Mouse (Mus musculus) retina, postnatal 1 day (tissue): Measurements from ENCODE around the gene Pold4.
"Not testable (repeated sequence)": the region's sequence is repeated elsewhere in the genome, so short reads cannot be mapped to it uniquely, and the experiment has no call there.

Source experiments
- DNase-seq: peaks from one replicate; pipeline ENCODE4 v3.0.0-alpha.2; 2012

Gene Pold4

DNA sequence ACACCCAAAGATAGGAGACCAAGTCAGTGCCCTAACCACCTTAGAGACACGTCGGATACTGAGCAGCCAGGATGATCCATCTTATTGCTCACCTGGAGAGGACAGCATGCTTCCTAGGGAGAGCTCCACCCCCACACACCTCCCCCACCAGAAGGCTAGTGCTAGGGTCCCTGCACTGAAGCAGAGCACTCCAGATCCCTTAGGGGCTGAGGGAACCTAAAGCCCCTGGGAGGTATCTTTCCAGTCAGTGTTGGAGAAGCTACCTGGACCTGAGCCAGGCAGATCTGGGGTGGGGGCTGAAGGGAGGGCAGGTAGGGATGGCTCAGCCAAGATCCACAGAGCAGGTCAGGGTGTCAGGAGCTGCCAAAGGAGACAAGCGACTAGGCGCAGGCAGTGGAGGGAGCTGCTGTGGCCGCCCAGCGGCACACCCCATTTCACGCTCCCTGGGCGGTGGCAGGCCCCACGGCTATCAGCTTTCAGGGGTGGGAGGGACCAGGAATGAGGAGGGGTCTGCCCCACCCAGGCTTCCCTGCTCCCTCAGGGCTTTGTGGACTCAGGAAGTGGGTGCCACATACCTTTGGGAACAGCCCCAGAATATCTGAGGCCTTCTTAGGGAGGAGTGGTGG is 2.1 kb upstream of the Pold4 start:
- no peak for DNase-seq

DNA sequence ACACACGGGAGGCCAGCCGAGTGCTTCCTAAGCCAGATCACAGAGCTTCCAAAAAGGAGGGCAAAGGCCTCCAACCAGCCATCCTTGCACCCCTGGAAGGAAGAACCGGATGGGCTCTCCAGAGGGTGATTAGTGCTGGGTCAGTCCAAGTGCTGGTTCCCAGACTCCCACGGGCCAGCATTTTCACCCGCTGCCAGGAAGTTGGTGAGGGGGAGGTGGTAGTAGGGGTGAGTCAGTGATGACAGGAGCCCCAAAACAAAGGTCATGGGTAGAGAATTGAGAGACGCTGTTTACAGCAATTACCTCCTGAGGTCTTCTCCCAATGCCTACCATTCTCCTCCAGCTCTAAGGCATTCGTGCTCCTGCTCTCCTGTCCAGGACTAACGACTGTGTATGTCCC is 1.3 kb upstream of the Pold4 start:
- DNase-seq: no peak

DNA sequence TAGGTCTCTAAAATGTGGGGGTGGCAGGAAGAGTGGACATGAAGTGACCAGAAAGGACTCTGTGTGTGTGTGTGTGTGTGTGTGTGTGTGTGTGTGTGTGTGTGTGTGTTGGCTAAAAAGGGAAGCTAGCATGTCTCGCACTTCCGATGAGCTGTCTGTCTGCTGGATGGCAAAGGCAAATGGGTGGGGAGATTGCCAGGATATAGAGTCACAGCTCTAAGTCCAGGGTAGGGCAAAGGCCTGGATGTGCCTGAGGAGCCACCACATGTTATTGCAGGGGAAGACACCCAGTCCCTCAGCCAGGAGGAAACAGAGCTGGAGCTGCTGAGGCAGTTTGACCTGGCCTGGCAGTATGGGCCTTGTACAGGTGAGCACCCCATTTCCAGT is 480 bp downstream of the Pold4 start:
- no peak for DNase-seq

DNA sequence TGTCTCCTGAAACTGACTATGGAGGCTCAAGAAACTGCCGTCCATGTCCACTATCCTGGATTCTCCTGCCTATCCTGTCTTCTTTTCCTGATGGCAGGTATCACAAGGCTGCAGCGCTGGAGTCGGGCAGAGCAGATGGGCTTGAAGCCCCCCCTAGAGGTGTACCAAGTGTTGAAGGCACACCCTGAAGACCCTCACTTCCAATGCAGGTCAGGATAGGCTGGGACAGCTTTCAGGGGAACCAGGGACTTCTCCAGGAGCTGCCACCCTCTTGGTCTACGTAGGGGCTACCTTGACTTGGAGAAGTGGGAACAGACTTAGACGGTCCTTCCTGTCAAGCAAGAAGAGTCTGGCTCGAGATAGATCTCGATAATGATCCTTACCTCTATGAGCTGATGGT is 952 bp downstream of the Pold4 start:
- DNase-seq: no peak

DNA sequence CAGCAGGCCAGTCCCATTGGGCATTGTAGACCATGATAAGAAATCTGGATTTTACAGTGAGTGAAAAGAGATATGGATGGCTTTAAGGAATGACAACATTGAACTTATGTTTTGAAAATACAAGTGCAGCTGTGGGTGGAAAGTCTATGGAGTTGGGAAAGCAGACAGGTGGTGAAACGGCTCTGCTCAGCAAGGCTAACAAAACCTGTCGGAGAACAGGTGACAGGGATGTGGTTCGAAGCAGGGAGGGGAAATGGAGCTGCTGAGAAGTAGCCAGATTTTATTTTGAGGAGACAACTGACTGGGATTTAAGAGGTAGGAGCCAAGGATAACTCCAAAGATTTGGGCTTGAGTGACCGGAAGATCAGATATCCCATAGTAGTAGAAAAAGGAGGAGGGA is 2.8 kb downstream of the Pold4 start:
- DNase-seq: no peak

DNA sequence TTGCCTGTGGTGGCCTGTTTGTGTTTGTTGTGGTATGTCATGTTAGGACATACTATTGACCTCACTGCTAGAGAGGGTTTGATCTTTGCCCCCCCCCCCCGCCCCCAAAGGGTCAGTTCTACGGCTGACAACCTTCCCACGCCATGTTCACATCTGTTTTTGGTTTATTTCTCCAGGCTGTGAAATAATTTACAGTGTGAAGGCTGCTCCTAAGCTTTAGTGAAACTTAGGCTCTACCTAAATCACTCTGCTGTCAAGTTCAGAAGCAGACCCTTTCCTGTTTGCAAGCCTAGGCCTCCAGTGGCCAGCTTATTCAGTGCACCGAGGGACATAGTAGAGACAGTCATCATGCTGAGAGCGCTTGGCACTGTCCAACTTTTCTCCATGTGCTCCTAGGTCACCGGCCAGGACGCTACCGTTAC is 8.6 kb downstream of the Pold4 start:
- DNase-seq: no peak

DNA sequence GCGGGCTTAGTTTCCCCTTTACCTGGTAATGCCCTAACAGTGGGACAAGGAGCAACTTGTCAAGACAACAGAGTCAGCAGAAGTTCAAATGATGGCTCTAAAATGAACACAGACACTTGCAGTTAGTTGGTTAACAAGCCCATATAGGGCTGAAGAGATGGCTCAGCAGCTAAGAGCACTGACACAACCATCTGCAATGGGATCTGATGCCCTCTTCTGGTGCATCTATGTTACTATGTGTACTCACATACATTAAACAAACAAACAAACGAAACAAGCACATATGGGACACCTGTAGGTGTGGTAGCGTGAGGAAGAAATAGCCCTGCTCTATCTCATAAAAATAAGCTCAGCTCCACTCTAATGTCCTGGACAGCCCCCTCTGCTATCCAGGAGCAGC is 10.7 kb downstream of the Pold4 start:
- no peak for DNase-seq

DNA sequence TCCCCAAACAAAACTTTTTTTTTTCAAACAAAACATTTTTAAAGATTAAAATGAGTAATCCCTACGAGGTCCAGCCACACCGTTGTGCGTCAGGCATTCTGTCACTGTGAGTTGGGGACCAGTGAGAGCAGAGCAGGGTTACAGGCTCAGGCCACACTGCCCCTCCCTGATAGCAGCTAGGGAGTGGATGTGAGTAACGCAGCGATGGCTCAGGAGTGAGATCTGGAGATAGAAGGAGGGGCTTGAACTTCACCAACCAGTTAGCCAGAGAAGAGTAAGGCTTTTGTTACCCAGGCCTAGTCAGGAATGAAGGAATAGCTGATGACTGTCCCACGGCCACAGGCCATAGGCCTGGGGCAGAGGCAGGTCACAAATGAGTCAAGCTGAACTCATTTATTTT is 13.1 kb downstream of the Pold4 start:
- no peak for DNase-seq

DNA sequence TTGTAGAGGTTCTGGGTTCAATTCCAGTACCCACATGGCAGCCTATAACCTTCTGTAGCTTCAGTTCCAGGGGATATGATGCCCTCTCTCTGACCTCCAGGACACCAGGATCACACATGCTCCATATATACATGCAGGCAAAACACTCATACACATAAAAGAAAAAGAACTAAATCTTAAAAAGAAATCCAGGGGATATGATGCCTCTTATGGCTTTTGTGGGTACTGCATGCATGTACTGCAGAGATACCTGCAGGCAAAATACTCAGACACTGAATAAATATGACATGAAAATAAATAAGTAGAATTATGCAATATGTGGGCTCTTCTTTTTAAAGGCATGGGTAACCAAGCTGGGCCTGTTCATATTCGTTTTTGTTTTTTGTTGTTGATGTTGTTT is 15.3 kb downstream of the Pold4 start:
- DNase-seq: peak; percentile 40

DNA sequence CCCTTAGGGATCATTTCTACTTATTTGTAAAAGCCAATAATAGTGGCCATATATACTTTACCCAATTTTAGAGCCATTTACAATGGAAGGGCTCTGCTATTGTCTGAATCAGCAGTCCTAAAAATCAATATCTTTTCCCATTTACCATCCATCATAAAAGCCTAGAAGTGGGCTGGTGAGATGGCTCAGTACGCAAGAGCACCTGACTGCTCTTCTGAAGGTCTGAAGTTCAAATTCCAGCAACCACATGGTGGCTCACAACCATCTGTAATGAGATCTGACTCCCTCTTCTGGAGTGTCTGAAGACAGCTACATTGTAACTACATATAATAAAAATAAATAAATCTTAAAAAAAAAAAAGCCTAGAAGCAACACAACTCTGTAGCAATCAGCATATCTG is 17.0 kb downstream of the Pold4 start:
- DNase-seq: not testable (repeated sequence)

DNA sequence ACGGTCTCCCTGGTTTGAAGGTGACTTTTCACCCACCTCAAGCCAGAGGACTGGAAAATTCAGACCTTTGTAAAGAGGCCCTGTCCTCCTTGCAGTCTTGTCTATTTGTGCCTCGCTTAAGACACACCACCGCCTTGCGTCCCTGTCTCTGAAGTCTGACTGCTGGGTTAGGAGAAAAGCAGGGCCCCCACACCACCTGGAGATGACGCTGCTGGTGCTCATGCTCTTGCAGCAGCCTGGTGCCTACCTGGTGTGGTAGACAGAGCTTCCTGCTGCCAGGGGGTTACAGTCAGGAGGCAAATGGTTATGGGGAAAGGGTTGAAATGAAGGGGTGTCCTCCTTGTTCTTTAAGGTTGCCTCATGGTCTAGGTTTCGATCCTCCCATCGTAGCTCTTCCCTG is 22.5 kb downstream of the Pold4 start:
- no peak for DNase-seq

DNA sequence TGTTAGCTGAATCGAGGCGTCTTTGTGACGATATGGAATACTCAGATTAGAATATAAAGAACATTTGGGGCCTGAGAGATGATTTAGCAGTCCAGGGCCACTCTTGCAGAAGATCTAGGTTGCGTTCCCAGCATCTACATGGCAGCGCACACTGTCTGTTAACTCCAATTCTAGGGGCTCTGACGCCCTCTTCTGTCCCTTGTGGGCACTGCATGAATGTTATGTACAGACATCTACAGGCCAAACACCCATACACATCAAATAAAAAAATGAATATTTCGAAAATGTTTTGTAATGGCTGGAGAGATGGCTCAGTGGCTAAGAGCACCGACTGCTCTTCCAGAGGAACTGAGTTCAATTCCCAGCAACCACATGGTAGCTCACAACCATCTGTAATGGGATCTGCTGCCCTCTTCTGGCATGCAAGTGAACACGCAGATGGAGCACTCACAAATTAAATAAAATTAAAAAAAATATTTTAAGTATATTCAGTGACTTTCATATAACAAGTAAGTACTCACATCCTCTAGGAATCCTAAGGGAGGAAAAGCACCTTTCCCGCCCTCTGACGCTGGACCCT is 24.0 kb downstream of the Pold4 start:
- peak; percentile 21 for DNase-seq

DNA sequence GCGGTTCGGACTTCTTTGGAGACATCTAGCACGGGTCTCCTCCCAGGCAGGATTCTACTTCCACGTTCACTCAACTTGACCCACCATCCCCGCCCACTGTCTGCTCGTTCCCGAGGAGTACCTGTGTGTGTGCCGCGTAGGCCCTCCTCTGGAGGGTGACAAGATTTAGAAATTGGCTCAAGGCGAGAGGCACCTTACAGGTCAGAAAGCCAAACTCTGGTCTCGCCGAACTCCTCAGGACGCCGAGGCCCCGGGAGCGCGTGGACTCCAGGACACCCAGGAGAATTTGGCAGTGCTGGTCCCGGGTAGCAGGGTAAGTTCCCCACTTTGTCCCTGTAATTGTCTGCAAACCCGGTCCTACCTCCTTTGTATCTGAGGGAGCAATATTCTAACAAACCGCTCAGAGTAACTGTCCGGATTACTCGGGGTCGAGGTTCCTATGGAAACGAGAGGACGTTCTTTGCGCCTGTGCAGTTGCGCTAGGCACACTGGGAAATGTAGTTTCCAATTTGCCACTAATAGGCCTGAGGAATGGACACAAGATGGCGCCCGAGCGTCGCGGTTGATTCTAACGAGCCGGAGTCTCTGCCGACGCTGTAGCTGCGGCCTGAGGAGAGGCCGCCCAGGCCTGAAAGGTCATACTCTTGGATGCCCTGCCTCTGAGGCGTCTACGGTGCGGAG is 25.7 kb downstream of the Pold4 start:
- peak; percentile 97 for DNase-seq

DNA sequence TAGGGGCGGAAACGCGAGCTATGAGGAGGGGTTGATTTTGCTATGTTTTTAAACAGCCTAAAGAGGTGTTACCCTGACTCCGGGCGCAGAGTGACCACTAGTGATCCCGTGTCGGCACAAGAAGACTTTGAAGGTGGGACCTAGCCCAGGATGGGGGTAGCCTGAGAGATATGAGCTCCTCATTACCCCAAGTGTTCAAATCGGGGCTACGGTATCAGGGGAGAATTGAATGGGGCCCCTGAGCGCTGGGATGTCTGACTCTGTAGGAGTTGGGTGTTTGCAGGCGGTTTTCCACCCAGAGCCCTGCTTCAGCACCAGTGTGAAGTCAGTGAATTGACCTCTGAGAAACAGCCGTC is 26.2 kb downstream of the Pold4 start:
- no peak for DNase-seq

DNA sequence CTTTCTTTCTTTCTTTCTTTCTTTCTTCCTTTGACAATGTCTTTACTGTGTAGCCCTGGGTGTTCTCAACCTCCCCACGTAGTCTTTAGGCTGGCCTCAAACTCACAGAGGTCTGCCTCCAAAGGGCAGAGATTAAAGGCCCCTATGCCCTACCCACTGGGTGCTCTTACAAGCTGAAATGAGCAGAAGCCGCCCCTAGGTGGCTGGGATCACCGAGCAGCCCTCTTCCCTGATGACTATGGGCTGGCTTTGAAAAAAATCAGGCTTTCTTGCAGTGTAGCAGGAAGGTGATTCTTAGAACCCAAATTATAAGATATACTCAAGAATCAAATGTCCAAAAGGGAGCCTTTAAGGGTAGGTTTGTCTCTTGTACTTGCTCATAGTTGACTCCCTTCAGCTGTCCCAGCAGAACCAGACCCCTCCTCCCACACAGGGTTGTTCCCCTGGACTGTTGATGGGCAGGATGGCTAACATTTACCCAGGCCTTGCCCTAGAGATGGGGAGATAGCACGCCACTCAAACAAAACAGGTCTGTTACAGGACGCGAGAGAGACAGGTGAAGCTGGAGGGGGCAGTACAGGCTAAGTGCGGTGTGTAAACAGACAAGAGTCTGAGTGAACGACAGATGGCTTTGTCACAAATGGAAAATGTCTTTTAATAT is 29.5 kb downstream of the Pold4 start:
- DNase-seq: peak; percentile 17

DNA sequence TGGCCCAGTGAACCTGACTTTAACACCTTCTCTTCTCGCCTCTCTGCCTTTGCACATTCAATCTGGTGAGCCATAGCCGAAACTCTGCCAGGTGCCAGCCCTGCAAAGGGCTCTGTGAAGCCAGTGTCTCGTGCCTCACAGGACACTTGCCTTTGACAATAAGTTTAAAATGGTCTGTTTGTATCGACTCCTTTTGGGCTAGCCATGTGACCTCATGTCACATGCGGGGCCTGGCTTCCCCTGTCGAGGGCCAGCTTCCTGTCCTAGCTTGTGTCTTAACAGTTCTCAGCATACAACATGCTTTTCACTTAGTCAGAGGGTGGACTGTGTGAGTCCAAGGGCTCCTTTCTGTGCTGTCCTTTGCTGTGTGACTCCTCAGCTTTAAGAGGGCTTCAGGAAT is 31.1 kb downstream of the Pold4 start:
- DNase-seq: no peak

DNA sequence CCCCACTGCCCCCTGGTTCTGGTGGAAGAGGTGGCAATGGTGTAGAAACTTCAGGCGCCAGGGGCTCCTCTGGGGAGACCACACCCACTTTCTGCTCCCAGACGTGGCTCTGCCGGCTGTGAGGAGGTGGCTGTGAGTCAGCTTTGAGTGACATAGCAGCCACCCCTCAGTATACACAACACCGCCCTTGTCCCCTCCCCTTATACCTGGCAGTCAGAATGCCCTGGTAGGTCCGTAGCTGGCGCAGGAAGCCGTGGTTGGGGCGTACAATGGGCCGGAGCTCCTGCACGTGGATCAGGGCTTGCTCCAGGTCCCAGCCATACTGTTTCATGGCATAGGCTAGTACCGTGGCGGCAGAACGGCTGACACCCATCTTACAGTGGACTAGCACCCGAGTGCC is 32.0 kb downstream of the Pold4 start:
- DNase-seq: no peak

DNA sequence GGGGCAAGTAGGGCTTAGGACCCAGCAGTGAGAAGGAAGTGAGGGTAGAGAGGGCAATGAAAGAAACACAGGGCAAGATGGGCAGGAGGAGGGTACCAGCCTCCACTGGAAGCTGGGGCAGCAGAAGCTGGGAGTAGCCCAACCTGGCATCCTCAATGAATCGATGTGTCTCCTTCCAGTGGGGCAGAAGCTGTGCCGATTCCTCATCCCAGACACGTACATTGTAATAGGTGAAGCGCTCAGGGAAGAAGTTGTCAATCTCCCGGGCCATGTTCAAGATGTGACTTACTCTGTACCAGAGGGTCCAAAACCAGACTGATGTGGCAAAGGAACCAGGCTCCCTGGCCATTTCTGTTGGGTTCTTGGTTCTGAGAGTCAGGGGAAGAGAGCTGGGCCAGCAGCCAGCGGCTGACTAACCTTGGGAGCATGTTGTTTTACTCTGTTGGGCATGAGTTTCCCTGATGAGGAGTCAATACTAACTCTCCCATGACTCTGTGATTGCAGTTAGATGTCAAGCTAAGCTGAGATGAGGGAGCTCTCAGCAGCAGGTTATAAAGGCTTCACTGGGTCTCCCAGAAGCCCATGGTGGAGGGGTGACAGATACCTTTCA is 32.6 kb downstream of the Pold4 start:
- no peak for DNase-seq

DNA sequence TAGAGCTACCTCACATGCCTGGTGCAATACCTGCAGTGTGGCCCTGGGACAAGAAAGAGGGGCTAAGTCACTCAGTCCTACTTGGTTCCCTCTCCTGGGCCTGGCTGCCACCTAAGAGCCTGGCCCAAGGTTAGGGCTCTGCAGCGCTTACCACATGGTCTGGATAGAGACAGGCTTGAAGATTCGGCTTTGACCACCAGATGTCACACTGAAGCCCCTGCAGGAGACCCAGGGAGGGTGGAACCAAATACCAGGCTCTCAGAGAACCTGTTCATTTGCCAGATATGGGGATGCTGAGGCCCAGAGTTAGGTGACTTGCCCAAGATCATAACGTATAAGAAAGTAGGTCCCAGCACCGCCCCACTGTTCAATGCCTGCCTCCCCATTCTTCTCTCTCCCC is 34.3 kb downstream of the Pold4 start:
- peak; percentile 20 for DNase-seq

DNA sequence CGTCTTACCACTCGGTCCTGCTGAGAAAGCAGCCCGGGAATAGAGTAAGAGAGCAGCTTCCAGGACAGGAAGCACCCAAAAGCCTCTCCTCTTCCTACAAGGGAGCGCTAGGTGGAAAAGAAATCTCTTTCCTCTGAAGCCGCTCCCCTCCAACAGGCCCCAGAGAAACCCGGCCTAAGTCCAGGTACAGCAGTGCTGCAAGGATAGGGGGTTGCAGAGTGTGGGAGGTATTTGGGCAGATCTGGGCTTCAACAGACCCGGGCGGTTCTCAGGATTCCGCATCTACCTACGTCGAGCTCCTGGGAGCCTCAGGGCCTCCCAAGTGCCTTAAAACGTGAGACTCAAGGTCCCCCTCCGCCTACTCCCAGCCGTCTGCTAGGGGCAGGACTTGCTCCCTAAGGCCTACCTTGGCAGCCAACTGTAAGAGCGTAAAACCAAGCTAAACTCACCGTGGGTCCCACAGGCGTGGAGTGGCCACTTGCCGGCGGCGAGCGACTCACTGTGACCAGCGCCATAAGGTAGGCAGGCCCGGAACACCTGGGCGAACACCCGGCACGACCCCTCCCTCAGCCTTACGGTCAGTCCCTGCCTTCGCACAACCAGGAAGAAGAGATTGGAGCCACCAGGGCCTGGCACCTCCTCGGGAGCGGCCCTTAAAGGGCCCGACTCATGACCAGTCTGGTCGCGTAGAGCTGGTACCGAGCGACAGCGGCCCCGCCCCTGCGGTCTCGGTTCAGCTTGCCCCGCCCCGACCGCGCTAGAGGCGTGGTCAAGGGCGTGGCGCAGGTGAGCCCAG is 37.1 kb downstream of the Pold4 start, which contains the start of gene Ssh3:
Gene Ssh3, minus strand, starts transcription at position 615 of the 796 bp plus-strand sequence.
- peak; percentile 38 for DNase-seq

DNA sequence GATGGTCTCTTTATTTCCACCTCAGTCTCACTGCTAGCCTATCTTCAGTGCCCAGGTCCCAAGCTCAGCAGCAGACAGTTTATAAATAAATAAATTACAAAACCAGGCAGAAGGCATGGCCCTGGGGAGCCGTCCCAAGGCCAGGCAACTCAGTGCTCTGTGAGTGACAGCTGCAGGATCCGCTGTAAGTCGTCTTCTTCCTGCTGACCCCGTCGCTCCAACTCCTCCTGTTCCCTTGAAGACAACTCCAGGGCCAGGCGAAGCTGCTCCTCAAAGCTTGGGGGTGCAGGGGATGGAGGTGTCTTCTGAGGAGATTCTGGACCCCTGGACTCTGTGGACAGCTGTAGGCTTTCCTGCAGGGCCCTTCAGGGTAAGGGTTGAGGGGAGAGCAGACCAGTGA is 38.5 kb downstream of the Pold4 start:
- no peak for DNase-seq

DNA sequence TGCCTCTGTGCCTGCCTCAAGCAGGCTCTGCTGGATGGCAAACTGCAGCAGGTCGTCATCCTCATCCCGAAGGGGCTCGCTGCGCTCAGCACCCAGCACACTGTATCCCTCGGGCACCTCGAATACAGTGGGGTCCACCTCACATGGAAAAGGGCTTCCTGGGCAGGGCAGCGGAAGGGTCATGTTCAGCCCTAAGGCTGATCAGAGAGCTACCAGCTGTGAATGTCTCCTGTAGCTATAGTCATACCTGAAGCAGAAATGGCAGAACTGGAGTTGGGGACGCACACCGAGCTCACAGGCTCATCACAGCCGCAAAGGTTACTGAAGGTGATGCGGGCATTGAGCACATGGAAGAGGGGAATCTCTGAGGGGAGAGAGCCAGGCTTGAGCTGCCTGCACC is 39.3 kb downstream of the Pold4 start:
- no peak for DNase-seq

DNA sequence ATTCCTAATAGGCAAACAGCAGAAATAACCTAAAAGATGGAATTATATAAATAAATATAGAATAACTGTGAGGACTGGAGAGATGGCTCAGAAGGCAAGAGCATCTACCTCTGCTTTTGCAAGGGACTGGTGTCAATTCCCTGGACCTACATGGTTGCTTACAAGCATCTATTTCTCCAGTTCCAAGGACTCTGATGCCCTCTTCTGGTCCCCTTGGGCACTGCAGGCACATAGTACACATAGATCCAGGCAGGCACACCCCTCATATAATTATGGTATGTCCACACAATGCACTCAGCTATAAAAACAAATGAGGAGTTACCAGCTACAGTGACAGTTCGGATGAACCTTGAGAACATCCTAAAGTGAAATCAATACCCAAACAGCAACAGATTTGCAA is 47.8 kb downstream of the Pold4 start:
- DNase-seq: peak; percentile 30
